Mouse (Mus musculus) embryonic facial prominence, embryonic 13.5 days (tissue): ENCODE results near the gene Cenpi. TPM values are rescaled to one million over a fixed set of nuclear protein-coding genes. Genes with fewer than 3 reads are reported as not detected.

Source experiments
- polyA plus RNA-seq: library from polyadenylated mRNA; unstranded; fragments of >200 nt; fragmentation: Nextera tagmentation; extraction: Ambion mirVana; gene quantifications from 2 replicates; pipeline ENCODE4 v1.2.1, GENCODE M21; 2015

Cenpi gene
- polyA plus RNA-seq, 1 experiment from 2014 or later: 27.3 TPM

Other genes with a start within 250 kb of the Cenpi start
- gene Cstf2, start 248.9 kb upstream of the Cenpi start, polyA plus RNA-seq: 37.9 and 38.7 TPM in 2 replicates
- 0.37 and 0.51 TPM in 2 replicates for gene Xkrx, start 146.0 kb upstream of the Cenpi start, polyA plus RNA-seq
- gene Arl13a, start 120.6 kb upstream of the Cenpi start, polyA plus RNA-seq: not detected in 2 replicates
- 0.11 TPM in 1 of 2 replicates, not detected in the other for gene Nox1, start 86.1 kb upstream of the Cenpi start, polyA plus RNA-seq
- gene Trmt2b, start 31.1 kb upstream of the Cenpi start, polyA plus RNA-seq: 15.3 and 15.6 TPM in 2 replicates
- gene Tmem35a, start 12.9 kb upstream of the Cenpi start, polyA plus RNA-seq: 14.2 and 16.0 TPM in 2 replicates
- 4.1 and 5.4 TPM in 2 replicates for gene Drp2, start 96.5 kb downstream of the Cenpi start, polyA plus RNA-seq
- gene Taf7l, start 168.4 kb downstream of the Cenpi start, polyA plus RNA-seq: 0.15 and 0.24 TPM in 2 replicates
- 66.8 and 78.8 TPM in 2 replicates for gene Timm8a1, start 233.8 kb downstream of the Cenpi start, polyA plus RNA-seq